Mouse (Mus musculus): Measurements from ENCODE around the gene Synj2.
"Not testable (repeated sequence)": the region's sequence is repeated elsewhere in the genome, so short reads cannot be mapped to it uniquely, and the experiment has no call there.

Synj2 gene

DNA sequence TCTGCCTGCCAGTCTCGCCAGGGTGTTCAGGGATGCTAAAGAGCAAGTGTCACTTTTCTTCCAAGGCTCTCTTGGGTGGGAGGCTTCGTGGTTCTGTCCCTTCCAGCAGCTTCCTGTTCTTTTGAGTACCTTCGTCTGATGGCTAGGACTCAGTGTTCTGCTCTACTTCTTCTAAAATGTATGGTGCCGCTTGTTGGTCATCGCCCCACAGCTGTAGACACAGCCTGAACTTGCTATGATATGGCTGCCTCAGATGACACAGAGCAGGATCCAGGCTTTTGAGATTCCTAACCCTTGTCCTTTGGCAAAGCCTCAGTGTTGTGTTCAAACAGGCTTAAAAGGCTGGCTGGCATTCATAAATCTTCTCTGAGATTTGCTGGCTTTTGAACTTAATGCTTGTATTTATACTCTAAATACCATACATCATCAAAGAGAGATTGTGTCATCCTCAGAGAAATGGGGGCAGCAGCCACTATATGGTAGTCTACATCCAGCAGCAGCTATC, 58.0 kb downstream of the Synj2 start:
- no peak for DNase-seq (ENCODE audit: low read depth, low spot score)

DNA sequence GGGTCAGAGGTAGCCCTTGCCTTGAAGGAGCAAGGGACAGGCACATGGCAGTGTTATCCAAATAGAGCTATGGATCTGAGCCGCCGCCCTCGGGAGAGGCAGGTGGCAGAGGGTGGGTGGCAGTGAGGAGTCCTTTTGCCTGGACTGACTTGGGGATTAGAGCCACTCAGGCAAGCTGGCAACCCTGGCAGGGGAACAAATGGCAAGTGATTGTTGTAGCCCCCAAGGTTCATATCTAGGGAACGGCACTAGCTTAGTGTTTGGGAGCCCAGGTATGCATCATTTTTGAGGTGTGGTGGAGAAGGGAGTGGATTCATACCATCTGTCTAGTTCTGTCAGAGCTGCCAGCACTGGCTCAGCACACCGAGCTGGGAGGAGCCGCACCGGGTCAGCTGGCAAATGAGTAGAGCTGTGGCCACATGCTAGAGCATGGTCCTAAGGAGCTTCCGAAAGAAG, 59.8 kb downstream of the Synj2 start:
- no peak for DNase-seq (ENCODE audit: low read depth, low spot score)

DNA sequence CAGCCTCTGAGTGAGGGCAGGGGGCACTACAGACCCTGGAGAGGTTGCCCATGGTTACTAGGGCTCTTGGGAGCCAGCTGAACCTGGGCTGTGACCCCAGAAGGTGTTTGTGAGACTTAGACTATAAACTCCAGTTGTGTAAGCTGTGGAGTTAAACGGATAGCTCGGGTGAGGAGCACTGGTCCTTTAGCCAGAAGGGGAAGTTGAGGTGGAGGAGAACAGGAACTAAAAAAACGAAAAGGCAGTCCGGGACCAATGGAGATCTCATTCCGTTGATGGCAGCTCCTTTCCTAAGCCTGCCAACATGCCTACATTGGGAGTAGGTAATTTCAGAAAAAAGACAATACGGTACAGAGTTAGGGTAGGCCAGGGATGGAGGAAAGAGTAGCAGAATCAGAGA, 60.3 kb downstream of the Synj2 start:
- DNase-seq (ENCODE audit: low read depth, low spot score): no peak

DNA sequence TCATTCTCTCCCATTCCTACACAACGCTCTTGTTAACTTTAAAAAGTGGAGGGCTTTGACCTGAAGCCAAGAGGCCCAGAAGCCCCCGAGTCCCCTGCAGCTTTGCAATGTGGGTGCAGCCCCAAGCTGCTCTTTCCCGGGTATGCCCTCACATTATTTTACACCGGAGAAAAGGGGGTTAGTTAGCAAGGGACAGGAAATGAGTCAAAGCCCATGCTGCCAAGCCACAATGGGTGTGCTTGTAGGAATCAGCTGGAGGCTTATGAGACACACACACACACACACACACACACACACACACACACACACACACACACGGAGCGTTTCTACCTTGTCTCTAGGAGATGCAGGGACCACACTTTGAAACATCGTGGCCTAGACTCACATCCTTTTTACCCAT, 60.8 kb downstream of the Synj2 start:
- DNase-seq (ENCODE audit: low read depth, low spot score): no peak

DNA sequence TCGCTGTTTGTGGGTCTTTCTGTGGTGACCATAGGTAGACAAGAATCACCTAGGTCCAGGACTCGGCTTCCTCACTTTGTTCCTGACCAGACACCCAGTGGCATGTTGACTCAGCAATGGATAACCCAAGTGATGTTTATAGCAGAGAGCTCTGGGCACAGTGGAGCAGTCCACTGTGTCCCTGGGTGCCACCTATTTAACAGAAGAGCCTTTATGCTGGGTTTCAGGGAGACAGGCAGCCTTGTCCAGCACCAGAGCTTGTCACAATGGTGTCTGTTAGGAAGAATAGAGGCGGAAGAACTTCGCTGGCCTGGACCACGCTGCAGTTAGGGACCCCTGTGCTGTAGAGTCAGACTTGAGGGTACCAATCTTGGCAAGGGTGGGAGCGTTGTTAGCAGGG, 61.5 kb downstream of the Synj2 start:
- no peak for DNase-seq (ENCODE audit: low read depth, low spot score)

DNA sequence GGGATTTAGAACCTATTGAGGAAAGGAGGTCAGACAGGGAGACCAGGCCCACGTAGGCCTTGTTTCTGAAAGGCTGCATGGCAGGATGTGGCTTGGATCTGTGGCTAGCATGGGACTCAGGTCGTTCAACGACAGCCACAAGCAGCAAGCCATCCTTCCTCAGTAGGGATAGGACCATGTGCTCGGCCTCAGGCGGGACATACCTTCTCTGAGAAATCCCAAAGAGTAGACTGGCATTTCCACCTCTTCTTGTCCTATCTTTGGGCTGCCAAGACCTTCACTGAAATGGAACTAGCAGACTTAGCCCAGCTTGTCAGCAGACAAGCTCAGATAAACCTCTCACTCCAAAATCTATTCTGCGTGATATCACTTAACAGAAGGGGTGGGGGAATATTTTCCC, 62.6 kb downstream of the Synj2 start:
- no peak for DNase-seq (ENCODE audit: low read depth, low spot score)

DNA sequence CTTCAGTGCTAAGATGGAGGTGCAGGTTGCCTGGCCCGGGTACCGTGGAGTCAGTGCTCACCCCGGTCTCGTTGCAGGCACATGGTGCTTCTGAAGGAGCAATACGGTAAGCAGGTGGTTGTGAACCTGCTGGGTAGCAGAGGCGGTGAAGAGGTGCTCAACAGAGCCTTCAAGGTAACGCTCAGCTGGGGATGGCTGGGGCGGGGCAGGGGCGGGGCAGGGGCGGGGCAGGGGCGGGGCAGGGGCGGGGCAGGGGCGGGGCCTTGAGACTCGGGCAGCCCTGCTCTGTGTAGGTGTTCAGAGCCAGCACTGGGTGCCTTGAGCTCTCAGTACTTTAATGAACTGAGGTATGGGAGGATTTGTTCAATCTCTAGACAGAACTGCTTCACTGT, 64.2 kb downstream of the Synj2 start:
- peak; percentile 45 for DNase-seq (ENCODE audit: low read depth, low spot score)

DNA sequence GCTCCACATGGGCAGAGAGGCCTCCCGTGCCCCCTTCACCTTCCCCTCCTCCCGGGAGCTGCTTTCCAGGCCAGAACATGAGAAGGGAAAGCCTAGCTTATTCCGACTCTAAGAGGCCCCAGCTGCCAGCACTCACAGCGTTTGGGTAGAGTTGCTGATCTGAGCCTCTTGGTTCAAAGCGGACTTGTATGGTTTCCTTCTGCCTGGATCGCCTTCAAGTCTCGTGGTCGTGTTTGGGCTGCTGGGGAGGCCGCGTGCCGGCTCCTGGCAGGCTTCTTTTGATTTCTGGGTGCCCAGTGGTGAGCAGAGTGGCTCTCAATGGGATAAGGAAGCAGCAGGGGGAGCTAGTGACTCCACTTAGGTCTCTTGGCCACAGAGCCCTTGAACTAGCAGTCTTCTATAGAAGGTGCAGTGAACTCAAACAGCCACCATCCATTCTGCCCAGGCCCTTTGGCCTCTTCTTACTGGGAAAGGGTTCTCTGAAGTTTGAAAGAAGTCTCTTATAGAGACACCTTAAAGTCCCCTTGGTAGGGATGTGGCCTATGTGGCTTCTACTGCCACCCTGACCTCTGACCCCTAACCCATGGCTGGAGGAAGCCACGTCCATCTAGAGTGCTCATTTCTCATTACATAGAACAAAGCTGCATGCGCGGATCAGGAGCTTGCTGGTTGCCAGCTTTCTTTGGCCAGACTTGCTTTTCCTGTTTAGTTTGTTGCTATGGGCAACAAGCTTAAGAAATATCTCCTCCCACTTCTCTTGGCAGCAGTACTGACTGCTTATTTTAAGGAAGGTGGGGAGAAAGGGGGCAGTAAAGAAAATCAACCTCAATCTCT, 64.8 kb downstream of the Synj2 start:
- peak; percentile 59 for DNase-seq (ENCODE audit: low read depth, low spot score)

DNA sequence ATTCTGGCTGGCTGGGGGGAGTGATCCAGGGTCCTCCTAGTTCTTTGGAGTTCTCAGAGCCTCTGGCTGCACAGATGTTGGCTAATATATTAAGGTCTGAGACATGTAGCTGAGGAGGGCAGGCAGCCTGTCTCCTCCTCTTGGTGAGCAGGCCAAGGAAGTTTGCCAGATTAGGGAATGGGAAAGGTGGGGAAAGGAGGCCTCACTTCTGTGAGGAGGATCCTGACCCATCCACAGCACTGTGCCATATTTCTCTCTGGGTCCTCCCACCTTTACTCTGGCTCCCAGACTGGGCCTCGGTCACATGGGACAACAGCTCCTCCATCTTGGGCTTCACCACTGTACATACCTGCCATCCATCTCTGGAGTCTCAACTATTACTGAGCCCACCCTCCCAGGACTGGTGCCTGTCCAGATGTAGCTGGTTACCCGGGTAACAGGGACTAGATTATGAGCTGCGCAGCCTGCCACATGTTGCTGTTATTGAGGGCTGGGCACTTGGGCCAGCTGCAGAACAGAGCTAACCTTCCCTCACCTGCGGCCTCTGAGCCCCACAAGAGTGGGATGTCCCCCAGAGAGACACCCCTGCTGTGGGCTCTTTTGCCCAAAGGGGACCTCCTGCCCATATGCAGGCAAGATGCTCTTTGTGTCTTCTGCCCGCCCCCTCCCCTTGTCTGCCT, 66.2 kb downstream of the Synj2 start:
- no peak for DNase-seq (ENCODE audit: low read depth, low spot score)

DNA sequence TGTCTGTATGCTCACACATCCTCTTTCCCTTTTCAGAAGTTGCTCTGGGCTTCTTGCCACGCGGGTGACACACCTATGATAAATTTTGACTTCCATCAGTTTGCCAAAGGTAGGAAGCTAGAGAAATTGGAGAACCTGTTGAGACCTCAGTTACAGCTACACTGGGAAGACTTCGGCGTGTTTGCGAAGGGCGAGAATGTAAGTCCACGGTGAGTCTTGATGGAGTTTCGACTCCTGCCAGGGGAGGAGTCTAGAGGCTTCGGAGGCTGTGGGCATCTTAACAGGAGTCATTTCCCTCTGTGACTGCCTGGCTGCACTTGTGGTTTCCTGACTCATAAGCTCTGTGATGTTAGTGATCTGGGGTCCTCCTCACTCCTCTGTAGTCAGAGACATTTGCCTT, 66.8 kb downstream of the Synj2 start:
- DNase-seq (ENCODE audit: low read depth, low spot score): no peak

DNA sequence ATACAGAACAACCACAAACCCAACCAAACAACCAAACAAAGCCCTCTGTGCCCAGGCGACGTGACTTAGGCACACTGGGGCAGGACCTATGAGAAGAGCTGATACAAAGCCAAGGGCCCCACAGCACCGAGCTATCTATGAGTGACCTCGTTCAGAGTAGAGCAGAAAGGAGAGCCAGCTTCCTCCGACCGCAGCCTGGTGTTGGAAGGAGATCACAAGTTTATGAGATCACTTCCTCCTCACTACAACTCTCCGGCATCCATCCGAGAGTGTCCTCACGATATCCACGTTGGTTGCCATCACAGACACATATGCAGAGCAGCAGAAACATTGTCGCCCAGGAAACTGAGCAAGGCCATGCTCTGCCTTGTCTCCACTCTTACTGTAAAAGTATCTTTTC, 67.5 kb downstream of the Synj2 start:
- DNase-seq (ENCODE audit: low read depth, low spot score): no peak

DNA sequence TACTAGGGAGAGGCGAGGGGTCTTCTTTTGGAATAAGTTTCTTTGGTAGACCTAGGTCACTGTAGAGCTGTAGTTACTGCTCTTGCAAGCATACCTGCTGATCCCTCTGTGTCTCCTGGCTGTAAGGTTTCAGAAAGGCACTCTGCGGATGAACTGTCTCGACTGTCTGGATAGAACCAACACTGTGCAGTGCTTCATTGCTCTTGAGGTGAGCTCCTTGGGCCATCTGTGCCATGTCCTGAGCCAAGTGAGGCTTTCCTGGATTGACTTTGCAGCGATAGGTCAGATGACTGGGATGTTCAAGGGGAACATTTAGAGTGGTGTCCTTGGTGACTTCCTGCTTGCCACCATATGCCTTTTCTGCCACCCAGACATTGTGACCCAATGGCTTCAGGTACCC, 68.5 kb downstream of the Synj2 start:
- DNase-seq (ENCODE audit: low read depth, low spot score): no peak

DNA sequence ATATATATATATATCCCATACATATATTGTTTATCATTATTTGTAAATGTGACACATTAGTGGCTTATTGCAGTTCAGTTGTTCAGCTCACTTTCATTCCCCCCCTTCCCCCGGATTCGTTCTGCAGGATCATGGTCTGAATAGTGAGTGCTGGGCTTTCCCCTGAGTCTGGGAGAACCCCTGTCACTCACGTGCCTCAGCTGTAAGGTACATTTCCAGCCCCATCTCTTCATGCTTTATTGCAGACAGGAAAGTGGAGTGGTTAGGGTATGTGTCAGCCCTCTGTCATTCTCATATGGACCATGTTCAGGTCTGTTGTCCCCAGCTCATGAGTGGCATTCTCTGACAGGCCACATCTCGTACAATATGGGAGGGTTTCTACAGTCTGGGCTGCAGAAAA, 72.0 kb downstream of the Synj2 start:
- DNase-seq (ENCODE audit: low read depth, low spot score): no peak

DNA sequence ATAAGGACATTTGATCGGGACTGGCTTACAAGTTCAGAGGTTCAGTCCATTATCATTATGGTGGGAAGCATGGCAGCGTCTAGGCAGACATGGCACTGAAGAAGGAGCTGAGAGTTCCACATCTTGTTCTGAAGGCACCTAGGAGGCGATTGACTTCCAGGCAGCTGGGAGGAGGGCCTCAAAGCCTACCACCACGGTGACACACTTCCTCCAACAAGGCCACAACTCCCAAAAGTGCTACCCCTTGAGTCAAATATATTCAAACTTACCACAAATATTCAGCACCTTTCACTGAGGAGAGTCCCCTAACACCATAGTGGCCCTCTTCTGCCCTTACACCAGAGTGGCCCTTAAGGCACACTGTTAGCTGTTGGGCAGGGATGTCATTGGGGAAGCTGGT, 73.9 kb downstream of the Synj2 start:
- DNase-seq (ENCODE audit: low read depth, low spot score): no peak

DNA sequence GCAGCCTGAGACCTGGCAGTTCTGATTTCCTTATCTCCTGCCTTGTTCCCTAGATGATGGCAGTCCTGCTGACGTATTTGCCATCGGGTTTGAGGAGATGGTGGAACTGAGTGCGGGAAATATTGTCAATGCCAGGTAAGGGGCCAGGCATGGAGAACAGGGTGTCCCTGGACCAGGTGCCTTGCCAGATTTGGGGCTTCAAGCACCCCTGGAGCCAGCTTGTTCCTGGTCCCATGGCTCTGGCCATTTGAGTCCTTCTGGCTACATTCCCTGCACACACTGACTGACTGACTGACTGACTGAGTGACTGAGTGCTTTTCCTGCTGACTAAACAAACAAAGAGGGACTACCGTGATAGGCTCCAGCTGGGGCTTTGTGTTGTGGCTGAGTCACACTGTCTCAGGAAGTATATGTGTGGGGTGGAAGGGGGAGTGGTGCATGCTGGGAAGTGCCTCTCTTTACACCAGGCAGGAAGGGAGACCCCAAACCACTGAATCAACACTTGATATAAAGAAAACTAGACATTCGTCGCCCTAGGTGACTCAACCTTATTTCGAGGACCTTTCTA, 75.2 kb downstream of the Synj2 start:
- no peak for DNase-seq (ENCODE audit: low read depth, low spot score)

DNA sequence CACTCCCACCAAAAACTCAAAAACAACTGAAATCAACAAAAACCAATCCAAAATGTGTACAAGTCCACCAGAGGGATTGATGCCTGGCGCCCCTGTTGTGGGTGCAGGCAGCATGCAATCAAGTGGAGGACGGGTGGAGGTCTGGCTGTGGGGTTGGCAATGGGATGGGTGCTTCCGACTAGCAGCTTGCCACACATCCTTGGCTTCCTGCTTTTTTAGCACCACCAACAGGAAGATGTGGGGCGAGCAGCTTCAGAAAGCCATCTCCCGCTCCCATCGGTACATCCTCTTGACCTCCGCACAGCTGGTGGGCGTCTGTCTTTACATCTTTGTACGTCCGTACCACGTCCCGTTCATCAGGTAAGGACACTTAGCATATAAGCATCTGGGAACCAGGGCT, 76.2 kb downstream of the Synj2 start:
- DNase-seq (ENCODE audit: low read depth, low spot score): no peak

DNA sequence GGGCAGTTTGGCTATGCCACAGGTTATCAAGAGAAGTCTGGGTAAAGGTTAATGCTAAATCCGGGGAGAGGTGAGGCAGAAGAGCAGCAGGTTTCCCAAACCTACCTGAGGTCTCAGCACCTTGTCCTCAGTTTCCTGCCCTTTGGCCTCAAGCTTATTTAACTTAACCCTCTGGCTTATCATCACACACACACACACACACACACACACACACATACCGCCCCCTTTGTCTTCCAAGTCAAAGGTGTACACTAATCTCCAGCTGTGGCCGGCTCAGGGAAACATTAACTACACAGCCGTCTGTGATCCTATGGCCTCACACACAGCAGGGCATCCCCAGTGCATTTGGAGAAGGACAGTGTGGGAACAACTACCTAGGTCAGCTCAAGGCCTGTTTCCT, 77.3 kb downstream of the Synj2 start:
- no peak for DNase-seq (ENCODE audit: low read depth, low spot score)

DNA sequence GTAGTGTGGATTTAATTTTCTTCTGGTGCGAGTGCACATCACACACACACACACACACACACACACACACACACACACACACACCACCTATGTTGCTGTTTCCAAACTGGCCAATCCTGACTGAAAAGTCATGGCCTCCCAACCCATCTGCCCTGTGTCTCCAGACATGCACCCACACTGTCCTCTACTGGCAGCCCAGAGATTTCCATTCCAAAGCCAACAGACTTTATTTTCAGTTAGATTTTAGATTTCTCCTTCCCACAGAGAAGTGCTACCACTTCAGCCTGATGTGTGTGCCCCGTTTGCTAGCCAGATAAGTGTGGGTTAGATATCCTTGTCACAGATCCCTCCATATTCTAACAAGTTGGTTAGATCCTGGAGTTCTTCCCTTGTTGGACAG, 78.7 kb downstream of the Synj2 start:
- peak; percentile 39 for DNase-seq (ENCODE audit: low read depth, low spot score)

DNA sequence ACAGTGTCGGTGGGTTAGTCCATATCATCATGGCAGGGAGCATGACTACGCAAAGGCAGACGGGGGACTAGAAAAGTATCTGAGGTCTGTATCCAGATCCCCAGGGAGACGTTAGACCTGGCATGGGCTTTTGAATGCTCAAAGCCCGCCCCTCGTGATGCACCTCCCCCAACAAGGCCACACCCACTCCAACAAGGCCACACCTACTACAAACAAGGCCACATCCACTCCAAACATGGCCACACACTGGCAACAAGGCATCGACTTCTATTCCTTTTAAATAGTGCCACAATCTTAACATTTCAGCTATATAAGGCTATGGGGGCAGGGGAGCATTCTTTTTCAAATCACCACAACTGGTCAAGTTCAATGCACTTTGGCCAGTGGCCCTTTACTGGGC, 79.6 kb downstream of the Synj2 start:
- peak; percentile 72 for DNase-seq (ENCODE audit: low read depth, low spot score)

DNA sequence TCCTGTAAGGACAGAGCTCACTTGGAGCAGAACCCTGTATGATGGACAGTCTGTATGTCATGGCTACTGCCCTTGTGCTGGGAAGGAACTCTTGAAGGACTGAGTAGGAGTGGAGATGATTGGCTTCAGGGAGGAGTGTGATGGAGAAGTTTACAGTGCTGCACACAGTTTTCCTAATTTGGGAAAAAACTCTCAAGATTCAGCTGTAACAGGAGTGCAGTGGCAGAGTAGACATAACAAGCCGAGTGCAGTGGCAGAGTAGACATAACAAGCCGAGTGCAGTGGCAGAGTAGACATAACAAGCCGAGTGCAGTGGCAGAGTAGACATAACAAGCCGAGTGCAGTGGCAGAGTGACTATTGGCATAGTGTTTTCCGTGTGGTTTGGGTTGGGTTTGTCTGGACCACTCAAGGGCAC, 80.3 kb downstream of the Synj2 start:
- DNase-seq (ENCODE audit: low read depth, low spot score): not testable (repeated sequence)

DNA sequence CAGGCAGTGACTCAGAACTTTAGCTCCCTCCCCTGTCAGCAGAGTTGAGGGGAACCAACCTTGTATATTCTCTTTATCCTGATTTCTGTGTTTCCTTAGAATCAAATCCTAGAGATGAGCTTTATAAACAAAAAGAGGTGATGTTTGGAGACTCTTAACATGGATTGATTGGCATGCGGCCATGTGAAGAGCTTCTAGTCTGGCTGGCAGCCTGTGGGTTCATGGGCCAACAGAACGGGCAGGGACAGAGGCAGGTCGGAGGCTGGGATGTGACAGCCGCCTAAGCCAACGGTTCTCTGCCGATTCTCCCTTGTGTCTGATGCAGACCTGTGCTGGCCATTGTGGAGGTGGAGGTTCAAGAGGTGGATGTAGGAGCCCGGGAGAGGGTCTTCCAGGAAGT, 84.8 kb downstream of the Synj2 start:
- no peak for DNase-seq (ENCODE audit: low read depth, low spot score)

DNA sequence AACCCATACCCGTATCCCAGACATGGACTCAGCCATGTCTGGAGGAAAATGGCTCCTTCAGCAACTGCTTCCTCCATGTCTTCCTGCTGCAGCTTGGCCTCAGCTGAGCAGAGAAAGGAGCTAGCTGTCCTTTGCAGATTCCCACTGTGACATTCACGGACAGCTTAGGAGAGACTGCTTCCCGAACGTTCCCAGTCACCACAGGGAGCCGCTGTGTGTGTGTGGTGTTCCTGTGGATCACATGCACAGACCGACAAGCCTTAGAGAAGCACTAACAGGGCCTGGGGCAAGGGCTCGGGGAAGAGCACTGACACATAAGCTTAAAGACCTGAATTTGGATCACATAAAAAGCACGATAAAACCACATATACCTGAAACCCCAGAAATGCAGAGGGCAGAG, 94.6 kb downstream of the Synj2 start:
- DNase-seq (ENCODE audit: low read depth, low spot score): peak; percentile 67

DNA sequence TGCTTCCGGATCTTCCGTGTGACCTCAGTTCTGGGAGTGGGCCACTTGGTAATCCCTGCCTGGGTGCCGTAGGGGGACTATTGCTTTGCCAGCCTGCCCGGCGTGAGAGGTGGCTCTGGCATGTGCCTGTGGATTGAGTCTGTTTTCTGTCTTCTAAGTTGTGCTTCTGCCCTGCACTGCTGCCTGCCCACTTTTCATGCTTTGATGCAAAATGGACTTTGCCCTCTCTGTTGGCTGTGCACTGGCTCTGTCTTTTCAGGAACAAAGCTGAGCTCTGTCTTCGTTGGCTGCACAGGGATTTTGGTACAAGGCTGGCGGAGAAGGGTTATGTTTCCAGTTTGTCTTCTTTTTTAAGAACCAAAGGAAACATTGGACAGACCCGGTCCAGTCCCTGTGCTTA, 95.4 kb downstream of the Synj2 start:
- DNase-seq (ENCODE audit: low read depth, low spot score): no peak

Data from ZHBTc4 (cell line).